Mouse (Mus musculus): ENCODE measurements at regions not wholly inside any gene's neighbourhood (a gene's known extent, or its start where the extent isn't known, plus 50 kb on each side); places are given as distances from the start of the nearest gene placed in this dataset.

DNA sequence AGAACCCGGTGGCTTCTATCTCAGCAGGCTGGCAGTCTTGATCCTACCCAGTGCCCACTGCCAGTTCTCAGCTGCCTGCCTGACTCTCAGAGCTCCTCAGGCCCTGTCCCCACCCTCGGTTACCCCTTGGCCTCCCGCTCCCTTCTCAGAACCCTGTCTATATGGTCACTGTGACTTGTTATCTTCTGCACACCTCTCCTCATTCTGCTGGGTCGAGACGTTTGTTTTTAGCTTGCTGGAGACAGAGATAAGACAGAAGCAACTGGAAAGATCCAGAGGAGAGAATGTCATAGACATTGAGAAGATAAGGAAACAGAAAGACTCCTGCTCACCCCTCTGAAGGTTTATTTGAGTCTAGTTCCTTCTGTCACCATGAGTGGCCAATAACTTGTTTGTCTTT, 53.8 kb upstream of the Phc1 start:
- no peak for DNase-seq (ENCODE audit: low read depth)

DNA sequence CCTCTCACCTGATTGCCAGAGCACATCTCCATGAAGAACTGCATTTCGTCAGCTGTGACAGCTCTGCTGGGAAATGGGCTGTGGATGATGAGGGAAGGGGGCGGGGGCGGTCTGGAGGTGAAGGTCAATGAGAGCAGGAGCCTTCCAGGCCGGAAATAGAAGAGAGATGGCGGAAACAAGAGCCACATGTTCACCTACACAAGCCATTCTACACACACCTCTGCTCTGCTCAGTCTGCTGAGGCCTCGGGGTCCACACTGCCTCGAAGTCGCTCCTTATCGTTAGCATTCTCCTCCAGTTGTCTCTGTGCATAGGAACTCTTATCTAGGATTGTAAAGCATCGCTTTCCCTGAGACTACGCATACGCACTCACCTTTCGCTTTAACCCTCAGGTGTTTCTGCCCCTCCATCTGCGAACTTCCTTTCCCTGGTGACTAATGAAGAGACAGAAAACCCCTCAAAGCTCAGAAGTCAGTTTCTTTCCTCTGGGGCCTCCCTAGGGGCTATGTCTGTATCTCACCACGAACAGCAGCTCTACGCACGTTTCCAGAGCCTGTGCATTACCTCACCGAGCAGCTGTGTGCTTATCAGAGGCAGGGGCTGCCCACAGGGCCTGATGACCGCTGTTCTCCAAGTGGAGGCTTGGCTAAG, 53.0 kb upstream of the Phc1 start:
- DNase-seq (ENCODE audit: low read depth), result no peak

GRCm38 (mm10) chr6:122391725-122392667, 51.6 kb upstream of the Phc1 start:
- DNase-seq (ENCODE audit: low read depth), result peak; percentile 92

DNA sequence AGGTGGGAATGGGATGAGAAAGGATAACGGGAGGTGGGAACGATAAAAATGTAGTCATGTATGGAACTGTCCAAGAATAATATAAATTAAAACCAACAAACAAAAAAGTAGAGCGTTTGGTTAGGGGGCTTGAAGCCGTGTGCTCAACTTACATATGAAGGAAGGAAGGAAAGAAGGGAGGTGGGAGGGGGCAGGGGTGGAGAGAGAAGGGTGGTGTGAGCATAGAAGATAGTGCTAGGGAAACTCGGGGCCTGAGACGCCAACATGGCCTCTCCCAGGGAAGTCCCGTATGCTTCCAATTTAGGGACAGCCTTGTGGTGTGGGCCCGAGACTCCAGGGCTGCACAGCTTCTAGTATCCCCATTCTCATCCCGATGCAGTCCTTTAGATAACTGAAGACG, 50.8 kb upstream of the Phc1 start:
- no peak for DNase-seq (ENCODE audit: low read depth)

DNA sequence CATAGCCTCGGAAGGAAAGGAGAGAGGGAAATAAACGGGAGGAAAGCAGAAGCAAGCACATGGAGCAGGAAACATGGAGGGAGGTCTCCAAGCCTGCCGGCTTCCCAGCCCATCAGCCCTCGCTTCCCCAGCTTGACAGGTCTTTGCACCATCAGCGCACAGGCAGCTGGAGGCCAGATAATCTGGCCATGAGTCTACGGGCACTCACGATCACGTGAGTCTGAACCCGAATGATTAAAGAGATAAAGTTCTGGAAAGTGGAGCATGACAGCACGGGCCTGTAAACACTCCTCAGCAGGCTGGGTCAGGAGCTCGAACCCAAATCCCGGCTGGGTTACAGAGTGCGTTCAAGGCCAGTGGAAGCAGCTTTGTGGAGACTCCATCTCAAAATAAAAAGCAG, 50.4 kb upstream of the Phc1 start:
- no peak for DNase-seq (ENCODE audit: low read depth)
